Mouse (Mus musculus) midbrain, embryonic 16.5 days (tissue): ENCODE results near the gene Nomo1. TPM values are rescaled to one million over a fixed set of nuclear protein-coding genes. Genes with fewer than 3 reads are reported as not detected.

ENCODE experiments used
- ATAC-seq: fragments of 200-750 bp; cut with Nextera tagmentation; 2 replicates; pipeline ENCODE4 v1.8.0; 2017; ENCODE audit warnings: moderate TSS enrichment
- H3K27ac ChIP-seq: fragments of 300-500 bp; sonication (generic); 2 replicates; pipeline ENCODE4 v1.5.1; 2014; ENCODE audit warnings: mild to moderate bottlenecking, low read length, mixed read lengths
- H3K27me3 ChIP-seq: fragments of 300-500 bp; sonication (generic); 2 replicates; pipeline ENCODE4 v1.6.1; 2014; ENCODE audit warnings: low read depth, low read length, mixed read lengths; ENCODE audit not compliant: control insufficient read depth, insufficient read depth
- H3K36me3 ChIP-seq: fragments of 300-500 bp; sonication (generic); 2 replicates; pipeline ENCODE4 v1.6.1; 2014; ENCODE audit warnings: mild to moderate bottlenecking, low read length, moderate library complexity, mixed read lengths; ENCODE audit not compliant: control insufficient read depth, insufficient read depth
- H3K4me1 ChIP-seq: fragments of 300-500 bp; sonication (generic); 2 replicates; pipeline ENCODE4 v1.6.1; 2014; ENCODE audit warnings: mild to moderate bottlenecking, low read length, mixed read lengths; ENCODE audit not compliant: control insufficient read depth, insufficient read depth
- H3K4me2 ChIP-seq: fragments of 300-500 bp; sonication (generic); 2 replicates; pipeline ENCODE4 v1.6.1; 2014; ENCODE audit warnings: mild to moderate bottlenecking, low read length, mixed read lengths
- H3K4me3 ChIP-seq: fragments of 300-500 bp; sonication (generic); 2 replicates; pipeline ENCODE4 v1.5.1; 2014; ENCODE audit warnings: low read depth, mild to moderate bottlenecking, low read length, moderate library complexity, mixed read lengths
- H3K9ac ChIP-seq: fragments of 300-500 bp; sonication (generic); 2 replicates; pipeline ENCODE4 v1.6.1; 2014; ENCODE audit warnings: low read depth, low read length, mixed read lengths
- H3K9me3 ChIP-seq: fragments of 300-500 bp; sonication (generic); replicated peaks from 2 replicates; pipeline ENCODE4 v1.6.1; 2014; ENCODE audit warnings: mild to moderate bottlenecking, low read length, mixed read lengths; ENCODE audit not compliant: control insufficient read depth, poor library complexity, severe bottlenecking
- WGBS: fragments of 180-500 bp; shearing (Covaris S2); extraction: QIAGEN DNeasy Blood & Tissue Kit; methylation state at CpG from one replicate; pipeline ENCODE4 v1.1.7; 2014; 5-methylcytosine and 5-hydroxymethylcytosine counted together
- polyA plus RNA-seq: library from polyadenylated mRNA; unstranded; fragments of >200 nt; fragmentation: Nextera tagmentation; extraction: Ambion mirVana; gene quantifications from 2 replicates; pipeline ENCODE4 v1.2.1, GENCODE M21; 2015

The Nomo1 gene
- polyA plus RNA-seq, 1 experiment from 2014 or later: 45.0 TPM

GRCm38 (mm10) chr7:46103075-46103591 lies 69.6 kb downstream of the Nomo1 start:
- WGBS: 66% methylated on average over 8 of the region's 8 CpGs
- no peak overlapping the region for H3K9ac ChIP-seq
- no peak overlapping the region for H3K4me3 ChIP-seq
- peak overlapping the region; percentile 24; the same call in 1 of the 2 replicates for H3K27ac ChIP-seq
- no peaks in the 10 kb centered on the region for H3K27me3 ChIP-seq
- H3K4me2 ChIP-seq: no peak overlapping the region
- peaks cover 7% of the 10 kb centered on the region; the same call in 1 of the 2 replicates for H3K4me1 ChIP-seq
- H3K9me3 ChIP-seq: no peaks in the 10 kb centered on the region
- no peaks in the 10 kb centered on the region for H3K36me3 ChIP-seq
- ATAC-seq: no peak

GRCm38 (mm10) chr7:46103771-46104170 lies 70.3 kb downstream of the Nomo1 start:
- H3K4me3 ChIP-seq: no peak overlapping the region
- no peaks in the 10 kb centered on the region; the same call in 1 of the 2 replicates for H3K27me3 ChIP-seq
- WGBS: 88% methylated on average over 8 of the region's 8 CpGs
- peaks cover 7% of the 10 kb centered on the region; the same call in 1 of the 2 replicates for H3K4me1 ChIP-seq
- no peak for ATAC-seq
- 0 out of 2 replicates have a peak overlapping the region, but pooled peaks have one; percentile 3 for H3K27ac ChIP-seq
- H3K36me3 ChIP-seq: no peaks in the 10 kb centered on the region
- H3K9me3 ChIP-seq: no peaks in the 10 kb centered on the region
- H3K9ac ChIP-seq: no peak overlapping the region
- H3K4me2 ChIP-seq: no peak overlapping the region

GRCm38 (mm10) chr7:46104256-46104915 lies 70.9 kb downstream of the Nomo1 start:
- no peak overlapping the region for H3K4me3 ChIP-seq
- H3K9ac ChIP-seq: no peak overlapping the region
- no peaks in the 10 kb centered on the region for H3K9me3 ChIP-seq
- H3K4me2 ChIP-seq: no peak overlapping the region
- WGBS: 75% methylated on average over 27 of the region's 27 CpGs
- H3K4me1 ChIP-seq: peaks cover 7% of the 10 kb centered on the region; the same call in 1 of the 2 replicates
- no peak for ATAC-seq
- no peaks in the 10 kb centered on the region; the same call in 1 of the 2 replicates for H3K27me3 ChIP-seq
- no peaks in the 10 kb centered on the region for H3K36me3 ChIP-seq
- H3K27ac ChIP-seq: peak overlapping the region; percentile 3; the same call in 1 of the 2 replicates

GRCm38 (mm10) chr7:46105484-46105883 lies 72.0 kb downstream of the Nomo1 start:
- no peak overlapping the region for H3K4me3 ChIP-seq
- no peak overlapping the region for H3K27ac ChIP-seq
- 92% methylated on average over 7 of the region's 7 CpGs for WGBS
- no peaks in the 10 kb centered on the region for H3K9me3 ChIP-seq
- no peak for ATAC-seq
- no peak overlapping the region for H3K4me2 ChIP-seq
- H3K4me1 ChIP-seq: 0 out of 2 replicates have a peak, but pooled peaks cover 2% of the 10 kb centered on the region
- H3K9ac ChIP-seq: no peak overlapping the region
- no peaks in the 10 kb centered on the region; the same call in 1 of the 2 replicates for H3K27me3 ChIP-seq
- no peaks in the 10 kb centered on the region for H3K36me3 ChIP-seq

- Histone ChIP-seq H3K4me2 (no peak overlapping the region), H3K4me1 (peaks cover 7% of the 10 kb centered on the region), H3K27ac (no peak overlapping the region), H3K9me3 (no peaks in the 10 kb centered on the region), H3K9ac (no peak overlapping the region), H3K4me3 (no peak overlapping the region), H3K36me3 (no peaks in the 10 kb centered on the region), H3K27me3 (no peaks in the 10 kb centered on the region; the same call in 1 of the 2 replicates)
- ATAC-seq: no peak
- 60% methylated on average over 3 of the region's 3 CpGs for WGBS
Observed at GRCm38 (mm10) chr7:46110079-46110478, 76.6 kb downstream of the Nomo1 start.

GRCm38 (mm10) chr7:46111212-46111817 lies 77.8 kb downstream of the Nomo1 start:
- 88% methylated on average over 15 of the region's 15 CpGs for whole genome bisulfite sequencing

GRCm38 (mm10) chr7:46111938-46112337 lies 78.4 kb downstream of the Nomo1 start:
- no peak for ATAC-seq
- Histone ChIP-seq H3K36me3 (no peaks in the 10 kb centered on the region), H3K9me3 (no peaks in the 10 kb centered on the region), H3K27me3 (no peaks in the 10 kb centered on the region; the same call in 1 of the 2 replicates), H3K4me2 (no peak overlapping the region), H3K27ac (no peak overlapping the region), H3K9ac (no peak overlapping the region), H3K4me1 (peaks cover 9% of the 10 kb centered on the region), H3K4me3 (no peak overlapping the region)
- 78% methylated on average over 6 of the region's 6 CpGs for WGBS

More at GRCm38 (mm10) chr7:46111212-46111817, 77.8 kb downstream of the Nomo1 start:
- Histone ChIP-seq H3K36me3 (no peaks in the 10 kb centered on the region), H3K9me3 (no peaks in the 10 kb centered on the region), H3K4me2 (no peak overlapping the region), H3K27me3 (no peaks in the 10 kb centered on the region; the same call in 1 of the 2 replicates), H3K9ac (no peak overlapping the region), H3K4me1 (peaks cover 7% of the 10 kb centered on the region), H3K4me3 (no peak overlapping the region), H3K27ac (no peak overlapping the region)
- ATAC-seq: no peak

GRCm38 (mm10) chr7:46113435-46113834 lies 79.9 kb downstream of the Nomo1 start:
- H3K9ac ChIP-seq: no peak overlapping the region
- no peaks in the 10 kb centered on the region for H3K36me3 ChIP-seq
- peaks cover 9% of the 10 kb centered on the region for H3K4me1 ChIP-seq
- H3K27me3 ChIP-seq: no peaks in the 10 kb centered on the region; the same call in 1 of the 2 replicates
- WGBS: 47% methylated on average over 3 of the region's 3 CpGs
- no peak overlapping the region for H3K27ac ChIP-seq
- no peak overlapping the region for H3K4me2 ChIP-seq
- no peaks in the 10 kb centered on the region for H3K9me3 ChIP-seq
- no peak overlapping the region for H3K4me3 ChIP-seq
- ATAC-seq: peak; percentile 34; the same call in 1 of the 2 replicates

- no peaks in the 10 kb centered on the region for H3K36me3 ChIP-seq
- H3K27me3 ChIP-seq: no peaks in the 10 kb centered on the region
- H3K4me2 ChIP-seq: no peak overlapping the region
- H3K27ac ChIP-seq: no peak overlapping the region
- H3K9ac ChIP-seq: no peak overlapping the region
- H3K4me3 ChIP-seq: no peak overlapping the region
- H3K9me3 ChIP-seq: no peaks in the 10 kb centered on the region
- ATAC-seq: no peak
- peaks cover 9% of the 10 kb centered on the region for H3K4me1 ChIP-seq
- 66% methylated on average over 10 of the region's 10 CpGs for WGBS
Observed at GRCm38 (mm10) chr7:46116118-46116581, 82.7 kb downstream of the Nomo1 start.
